Mouse (Mus musculus) layer of hippocampus, adult 9-11 months (tissue): Measurements from ENCODE around the gene Smoc2.

Source experiments
- DNase-seq: peaks from one replicate; pipeline ENCODE4 v3.0.0; 2022

Smoc2 gene

GRCm38 (mm10) chr17:14426481-14426880, 147.2 kb downstream of the Smoc2 start:
- no peak for DNase-seq

DNA sequence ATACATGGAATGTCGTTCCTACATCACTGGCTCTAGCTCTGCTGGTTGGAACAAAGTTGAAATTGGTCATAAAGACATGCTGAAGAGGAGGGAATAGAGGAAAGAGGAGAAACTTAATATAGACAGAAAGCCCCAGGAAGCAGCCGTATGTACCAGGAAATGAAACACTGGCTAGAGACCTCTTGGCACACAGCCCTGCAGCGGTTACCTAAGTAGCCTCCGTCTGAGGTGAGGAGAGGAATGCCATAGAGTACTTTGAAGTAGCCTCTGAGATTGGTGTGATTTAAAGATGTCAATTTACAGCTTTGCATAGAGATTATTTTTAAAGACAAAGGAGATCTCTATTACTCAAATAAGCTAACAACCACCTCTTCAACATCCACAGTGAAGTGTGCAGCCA, 155.4 kb downstream of the Smoc2 start:
- DNase-seq: no peak

GRCm38 (mm10) chr17:14445611-14446010, 166.3 kb downstream of the Smoc2 start:
- DNase-seq: peak; percentile 49

- no peak for DNase-seq
These were observed 168.0 kb downstream of the Smoc2 start for GRCm38 (mm10) chr17:14447275-14447674.
